Mouse (Mus musculus) ES-Bruce4 (cell line): ENCODE data around the gene Cdipt.

Source experiments
- CTCF ChIP-seq: IDR thresholded peaks from one replicate; pipeline ENCODE4 v1.8.1; 2011; ENCODE audit warnings: low read depth, low read length
- POLR2A ChIP-seq: IDR thresholded peaks from one replicate; pipeline ENCODE4 v1.8.1; 2011; ENCODE audit warnings: low read length; ENCODE audit not compliant: insufficient read depth

DNA sequence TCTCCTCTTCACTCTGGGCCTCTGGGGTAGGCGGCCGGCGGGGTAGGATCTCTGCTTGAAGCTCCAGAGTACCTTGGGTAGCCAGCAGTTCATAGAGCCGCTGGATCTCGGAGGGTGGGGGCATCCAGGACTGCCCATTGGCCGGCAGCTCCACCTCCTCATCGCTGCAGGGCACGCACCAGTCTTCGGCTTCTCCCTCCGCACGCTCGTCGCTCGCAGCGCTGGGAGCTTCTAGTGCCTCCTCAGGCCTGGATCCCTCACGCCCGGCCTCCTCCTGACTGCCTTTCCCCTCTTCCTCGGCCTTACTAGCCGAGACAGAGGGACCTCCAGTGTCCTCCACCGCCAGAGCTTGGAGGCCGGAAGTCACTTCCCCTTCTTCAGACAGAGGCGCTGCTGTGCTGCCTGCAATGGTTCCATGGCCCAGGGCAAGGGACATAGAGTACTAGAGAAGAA is 40.8 kb downstream of the Cdipt start:
- no peak for TF ChIP-seq CTCF
- no peak for TF ChIP-seq POLR2A
